Mouse (Mus musculus): ENCODE data around the gene Rdh5.

The Rdh5 gene

DNA sequence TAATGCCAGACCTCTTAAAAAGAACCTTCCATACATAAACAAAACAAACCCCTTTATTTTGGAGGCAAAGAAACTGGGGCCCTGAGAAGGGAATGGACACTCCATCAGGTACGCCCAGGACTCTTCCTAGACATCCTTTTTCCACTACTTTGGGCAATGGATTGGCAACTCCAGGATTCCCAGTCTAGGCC is at the start of gene Rdh5:
TSS of gene Rdh5 (minus strand) at position 67 of the 191 bp plus-strand sequence.
- no peak for DNase-seq

DNA sequence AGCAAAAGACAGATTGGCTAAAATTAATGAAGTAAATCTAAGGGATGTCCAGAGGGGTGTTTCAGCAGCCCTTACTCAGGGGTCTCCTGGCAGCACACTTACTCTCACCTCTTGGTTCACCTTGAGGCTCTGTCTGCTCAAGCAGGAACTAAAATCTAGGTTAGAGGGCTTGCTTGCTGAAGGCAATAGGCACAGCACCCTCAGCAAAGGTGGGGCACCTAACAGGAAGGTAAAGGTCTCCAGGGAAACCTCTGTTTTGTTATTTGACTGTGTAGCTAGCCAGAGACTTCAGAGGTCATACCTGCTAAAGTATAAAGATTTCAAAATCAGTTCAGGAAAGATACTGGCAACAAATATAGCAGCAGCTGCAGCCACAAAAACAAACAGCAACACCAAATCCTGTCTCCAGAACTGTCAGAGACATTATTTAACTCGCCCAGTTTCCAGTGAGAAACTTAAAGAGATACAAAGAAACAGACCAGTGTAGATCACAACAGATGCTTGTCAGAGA is 48.1 kb upstream of the Rdh5 start:
- DNase-seq, result no peak

DNA sequence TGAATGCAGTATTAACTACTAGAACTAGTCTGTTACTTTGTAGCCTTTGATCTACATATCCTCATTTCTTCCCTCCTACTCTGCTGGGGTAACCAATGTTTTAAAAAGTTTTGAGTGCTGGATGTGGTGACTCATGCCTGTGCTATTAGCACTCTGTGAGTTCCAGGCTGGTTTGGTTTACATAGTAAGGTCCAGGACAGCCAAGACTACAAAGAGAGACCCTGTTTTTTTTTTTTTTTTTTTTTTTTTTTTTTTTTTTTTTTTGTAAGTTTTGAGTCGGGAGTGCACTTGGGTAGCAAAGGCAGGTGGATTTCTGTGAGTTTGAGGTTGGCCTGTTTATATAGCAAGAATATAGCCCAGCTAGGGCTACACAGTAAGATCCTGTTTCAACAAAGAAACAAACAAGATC is 45.7 kb upstream of the Rdh5 start:
- DNase-seq, result no peak

DNA sequence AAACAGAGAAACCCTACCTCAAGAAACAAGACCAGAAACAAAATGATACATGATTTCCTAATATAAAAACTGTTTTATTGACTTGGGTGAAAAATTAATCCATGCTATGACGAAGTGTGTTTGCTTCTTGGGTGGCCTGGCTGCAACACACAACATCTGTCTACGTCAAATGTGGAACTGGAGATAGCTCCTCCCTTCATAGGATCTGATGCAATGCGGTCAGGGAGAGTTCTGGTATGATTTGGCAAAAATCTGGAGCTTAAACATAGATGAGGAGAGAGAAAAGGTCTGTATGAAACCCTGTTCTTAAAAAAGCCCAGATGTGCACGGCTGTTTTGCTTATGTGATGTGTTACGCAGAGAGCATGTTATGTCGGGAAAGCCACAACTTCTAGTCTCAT is 43.2 kb upstream of the Rdh5 start:
- no peak for DNase-seq

DNA sequence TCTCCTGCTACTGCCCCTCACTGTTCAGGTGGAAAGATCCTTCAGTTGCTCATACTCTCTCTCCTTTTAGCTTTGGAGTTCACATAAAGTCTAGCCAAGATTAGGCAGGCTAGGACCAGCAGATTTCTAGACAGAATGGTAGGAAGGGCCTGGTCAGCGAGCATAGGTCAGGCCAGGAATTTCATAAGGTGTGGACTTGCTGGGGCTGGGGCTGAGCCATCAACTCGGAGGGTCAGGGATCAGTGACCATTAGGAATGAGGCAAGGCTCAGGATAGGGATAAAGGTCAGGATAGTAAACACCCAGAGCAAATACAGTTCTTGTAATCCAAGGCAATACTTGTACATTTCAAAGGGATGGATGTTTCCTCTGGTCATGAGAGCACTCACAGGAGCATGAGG is 42.3 kb upstream of the Rdh5 start:
- DNase-seq, result no peak

DNA sequence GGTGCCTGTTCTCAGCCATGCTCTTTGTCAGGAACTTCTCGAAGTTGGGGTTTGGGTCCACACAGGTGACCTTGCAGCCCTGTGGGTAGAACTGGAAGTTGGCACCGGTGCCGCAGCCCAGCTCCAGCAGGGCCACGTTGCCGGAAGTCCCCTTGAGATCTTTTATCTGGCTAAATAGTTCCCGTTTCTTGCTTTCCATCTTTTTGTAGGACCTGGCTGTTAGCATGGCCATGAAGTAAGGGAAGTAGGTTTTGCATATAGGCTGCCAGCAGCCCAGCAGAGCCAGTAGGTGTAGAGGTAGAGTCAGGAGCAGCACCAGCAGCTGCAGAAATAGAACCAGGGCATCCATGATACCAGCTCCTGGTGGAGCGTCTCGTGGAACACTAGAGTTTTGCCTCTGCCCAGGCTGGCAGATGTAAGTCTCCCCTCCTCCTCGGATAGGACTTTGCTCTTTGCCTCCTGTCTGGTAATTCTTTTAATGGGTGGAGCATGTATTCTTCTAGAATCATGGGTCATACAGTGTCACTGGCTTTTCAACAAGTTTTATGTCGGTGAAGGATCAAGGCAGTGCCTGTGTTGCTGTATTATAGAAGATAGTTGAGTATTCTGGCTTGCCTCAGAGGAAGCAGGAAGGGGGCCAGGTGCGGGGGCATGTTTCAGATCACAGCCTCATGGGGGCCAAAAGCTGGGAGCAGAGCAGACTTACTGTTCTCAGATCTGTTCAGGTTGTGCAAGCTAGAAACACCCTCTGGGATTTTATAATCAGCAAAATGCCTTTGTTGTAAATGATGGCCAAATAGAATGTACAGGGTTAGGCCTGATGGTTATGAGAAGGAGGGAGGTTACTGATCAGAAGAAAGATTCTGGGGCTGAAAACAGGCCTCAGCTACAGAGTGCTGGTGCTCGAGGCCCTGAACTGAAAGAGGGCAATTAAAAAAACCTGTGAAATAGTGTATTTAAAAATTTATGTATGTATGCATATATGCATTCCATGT is 38.2 kb upstream of the Rdh5 start, which contains the start of gene Mettl7b:
TSS of gene Mettl7b (minus strand) at position 399 of the 995 bp plus-strand sequence.
- no peak for DNase-seq

DNA sequence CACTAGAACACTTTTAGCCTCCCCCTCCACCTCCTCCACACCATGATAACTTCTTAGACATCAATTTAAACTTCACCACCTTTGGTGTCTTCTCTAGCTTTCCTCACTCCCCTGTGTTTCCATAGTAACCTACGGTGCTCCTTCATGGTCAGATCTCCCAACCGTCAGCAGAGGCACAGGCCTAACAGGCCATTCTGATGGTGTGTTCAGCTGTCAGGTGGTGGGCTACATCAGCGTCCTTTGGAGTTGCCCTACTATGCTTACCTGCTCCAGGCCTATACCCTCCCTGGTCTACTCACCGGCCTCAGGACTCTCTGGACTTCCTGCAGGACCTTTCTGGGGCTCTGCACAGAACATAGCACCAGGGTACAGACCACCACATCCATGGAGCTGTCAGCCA is 37.5 kb upstream of the Rdh5 start:
- DNase-seq, result no peak

DNA sequence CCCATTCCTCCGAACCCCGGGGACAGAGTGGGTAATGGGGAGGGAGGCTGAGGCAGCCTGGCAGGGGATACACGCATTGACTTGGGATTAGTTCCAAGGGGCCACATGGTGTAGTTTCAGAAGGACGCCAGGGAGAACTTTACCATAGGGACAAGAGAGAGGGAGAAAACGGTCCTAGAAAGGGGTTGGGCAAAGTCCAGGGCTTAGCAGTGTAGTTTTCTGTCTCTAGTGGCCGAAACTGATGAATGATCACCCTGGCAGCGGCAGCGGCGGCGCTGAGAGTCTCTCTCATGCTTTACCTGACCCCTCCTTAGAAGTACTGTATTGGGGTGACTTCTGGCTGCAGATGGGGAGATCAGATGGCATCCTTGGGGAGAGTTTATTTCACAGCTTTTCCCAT is 35.7 kb upstream of the Rdh5 start:
- no peak for DNase-seq

DNA sequence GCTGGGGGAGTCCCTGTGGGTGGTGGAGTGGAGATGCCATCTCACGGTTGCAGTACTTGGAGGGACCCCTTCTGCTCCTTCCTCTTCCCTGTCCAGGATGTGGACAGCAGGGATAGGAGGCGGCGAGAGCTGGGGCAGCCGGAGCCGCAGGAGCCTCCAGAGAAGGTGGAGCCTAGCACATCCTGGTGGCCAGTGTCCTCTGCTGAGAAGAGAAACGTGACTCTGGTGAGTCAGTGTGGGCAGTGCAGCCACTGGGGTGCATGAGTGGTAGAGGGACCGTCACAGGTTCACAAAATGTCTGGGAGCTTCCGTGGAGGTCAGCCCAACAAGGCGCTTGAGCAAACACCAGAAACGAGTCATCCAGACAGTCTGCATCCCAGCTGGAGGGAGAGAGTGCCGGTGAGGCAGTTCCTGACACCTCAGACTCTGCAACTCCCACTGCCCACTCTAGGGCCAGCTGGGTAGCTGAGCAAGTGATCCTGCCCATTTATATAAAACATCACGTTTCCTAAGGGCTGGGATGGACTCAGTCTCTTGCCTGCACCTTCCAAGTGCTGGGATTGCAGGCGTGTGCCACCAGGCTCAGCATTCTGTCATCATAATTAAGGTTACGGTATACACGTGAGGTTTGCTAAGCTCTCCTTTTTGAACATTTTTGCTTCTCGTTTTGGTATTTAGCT is 27.7 kb upstream of the Rdh5 start:
- no peak for DNase-seq

DNA sequence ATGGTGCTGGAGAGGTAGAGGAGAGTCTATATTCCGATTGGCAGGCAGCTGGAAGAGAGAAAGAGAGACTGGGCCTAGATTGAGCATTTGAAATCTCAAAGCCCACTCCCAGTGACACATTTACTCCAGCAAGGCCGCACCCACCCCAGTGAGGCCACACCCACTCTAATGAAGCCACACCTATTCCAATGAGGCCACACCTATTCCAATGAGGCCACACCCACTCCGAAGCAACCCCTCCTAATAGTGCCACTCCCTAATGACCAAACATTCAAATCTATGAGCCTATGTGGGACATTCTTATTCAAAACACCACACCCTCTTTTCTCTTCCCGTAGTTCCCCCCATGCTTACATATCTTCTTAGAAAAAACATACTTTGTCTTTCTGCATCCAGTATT is 24.8 kb upstream of the Rdh5 start:
- DNase-seq, result no peak

DNA sequence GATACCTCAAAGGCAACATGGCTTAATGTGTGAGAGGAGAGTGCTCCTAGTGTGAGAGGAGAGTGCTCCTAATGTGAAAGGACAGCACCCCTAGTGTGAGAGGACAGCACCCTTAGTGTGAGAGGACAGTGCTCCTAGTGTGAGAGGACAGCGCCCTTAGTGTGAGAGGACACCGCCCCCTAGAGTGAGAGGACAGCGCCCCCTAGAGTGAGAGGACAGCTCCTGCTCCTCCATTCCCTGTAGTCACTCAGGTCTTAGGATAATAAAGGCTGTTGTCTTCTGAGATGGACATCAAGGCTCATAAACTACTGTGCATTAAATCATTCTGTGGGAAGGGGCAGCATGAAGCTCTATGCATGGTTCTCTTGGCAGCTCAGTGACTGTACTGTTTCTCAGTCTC is 23.0 kb upstream of the Rdh5 start:
- DNase-seq, result no peak

DNA sequence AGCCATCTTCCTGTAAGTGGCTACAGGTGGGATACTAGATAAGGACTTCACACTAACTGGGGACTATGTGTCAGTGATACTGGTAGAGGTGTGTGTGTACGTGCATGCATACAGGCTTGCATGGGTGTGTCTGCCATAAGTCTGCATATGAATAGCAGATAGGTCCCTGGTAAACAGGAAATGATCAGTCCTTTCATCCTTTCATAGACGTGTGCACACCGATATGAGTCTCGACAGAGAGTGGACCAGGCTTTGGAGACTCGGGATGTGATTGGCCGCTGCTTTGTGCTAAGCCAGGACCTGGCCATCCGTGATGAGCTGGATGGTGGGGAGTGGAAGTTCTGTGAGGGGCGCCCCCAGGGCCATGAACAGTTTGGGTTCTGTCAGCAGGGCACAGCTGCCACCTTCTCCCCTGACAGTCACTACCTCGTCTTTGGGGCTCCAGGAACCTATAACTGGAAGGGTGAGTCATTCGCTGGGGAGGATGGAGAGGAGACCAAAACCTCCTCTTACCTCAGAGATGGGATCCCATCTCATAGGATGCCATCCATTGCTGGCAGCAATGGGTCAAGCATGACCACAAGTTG is 17.9 kb upstream of the Rdh5 start:
- no peak for DNase-seq

DNA sequence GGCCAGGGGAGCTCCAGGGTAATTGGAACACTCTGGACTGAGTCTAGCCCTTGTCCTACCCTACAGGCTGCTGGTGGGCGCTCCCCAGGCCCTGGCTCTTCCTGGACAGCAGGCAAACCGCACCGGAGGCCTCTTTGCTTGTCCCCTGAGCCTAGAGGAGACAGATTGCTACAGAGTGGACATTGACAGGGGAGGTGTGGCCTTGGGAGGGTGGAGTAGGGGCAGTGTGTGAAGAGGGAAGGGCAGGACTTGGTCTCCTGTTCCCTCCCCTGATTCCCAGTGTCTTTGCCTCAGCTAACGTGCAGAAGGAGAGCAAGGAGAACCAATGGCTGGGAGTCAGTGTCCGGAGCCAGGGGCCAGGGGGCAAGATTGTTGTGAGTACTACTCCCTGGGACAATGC is 16.3 kb upstream of the Rdh5 start:
- no peak for DNase-seq

DNA sequence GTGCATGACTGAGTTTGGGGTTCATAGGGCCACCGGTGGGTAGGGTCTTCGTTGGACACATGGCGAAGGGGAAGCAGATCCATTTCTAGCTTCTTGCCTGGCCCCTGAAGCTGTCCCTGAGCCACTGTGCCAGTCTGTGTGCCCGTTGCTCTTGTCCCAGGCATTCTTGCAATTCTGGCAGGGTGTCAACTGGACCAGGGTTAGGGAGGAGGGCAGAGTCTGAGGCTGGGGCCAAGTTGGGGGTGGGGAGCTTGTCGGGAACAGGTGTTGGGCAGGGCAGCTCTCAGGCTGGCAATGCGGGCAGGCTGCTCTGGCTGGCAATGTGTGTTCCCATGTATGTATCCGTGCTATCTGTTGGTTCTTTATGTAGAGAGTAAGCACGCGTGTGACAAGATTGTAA is 15.8 kb upstream of the Rdh5 start:
- no peak for DNase-seq

DNA sequence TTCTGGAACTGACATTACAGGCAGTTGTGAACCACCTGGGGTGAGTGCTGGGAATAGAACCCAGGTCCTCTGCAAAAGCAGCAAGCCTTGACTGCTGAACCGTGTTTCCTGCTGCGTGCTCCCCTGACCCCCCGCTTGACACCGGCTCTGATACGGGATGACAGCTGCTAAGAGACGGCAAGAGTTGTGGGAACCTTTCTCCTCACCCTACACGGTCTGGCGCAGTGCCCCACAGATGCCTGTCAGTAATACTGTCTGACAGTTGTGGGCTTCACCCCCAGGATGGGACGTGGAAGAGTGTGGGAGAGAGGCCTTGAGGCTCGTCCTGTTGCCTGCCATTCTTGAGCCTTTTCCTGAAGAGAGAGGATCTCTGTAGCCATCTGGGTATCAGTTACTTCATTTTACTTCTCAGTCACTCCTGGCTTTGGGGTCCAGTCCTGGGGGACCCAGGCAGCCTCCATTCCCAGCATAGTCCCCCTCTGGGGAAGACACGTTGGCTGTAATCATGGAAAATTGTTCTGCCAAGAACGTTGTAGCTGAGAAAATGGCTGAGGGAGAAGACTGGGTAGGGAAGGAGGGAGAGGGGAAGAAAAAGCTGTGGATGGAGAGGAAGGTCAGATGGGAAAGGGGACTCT is 15.2 kb upstream of the Rdh5 start:
- DNase-seq, result no peak

DNA sequence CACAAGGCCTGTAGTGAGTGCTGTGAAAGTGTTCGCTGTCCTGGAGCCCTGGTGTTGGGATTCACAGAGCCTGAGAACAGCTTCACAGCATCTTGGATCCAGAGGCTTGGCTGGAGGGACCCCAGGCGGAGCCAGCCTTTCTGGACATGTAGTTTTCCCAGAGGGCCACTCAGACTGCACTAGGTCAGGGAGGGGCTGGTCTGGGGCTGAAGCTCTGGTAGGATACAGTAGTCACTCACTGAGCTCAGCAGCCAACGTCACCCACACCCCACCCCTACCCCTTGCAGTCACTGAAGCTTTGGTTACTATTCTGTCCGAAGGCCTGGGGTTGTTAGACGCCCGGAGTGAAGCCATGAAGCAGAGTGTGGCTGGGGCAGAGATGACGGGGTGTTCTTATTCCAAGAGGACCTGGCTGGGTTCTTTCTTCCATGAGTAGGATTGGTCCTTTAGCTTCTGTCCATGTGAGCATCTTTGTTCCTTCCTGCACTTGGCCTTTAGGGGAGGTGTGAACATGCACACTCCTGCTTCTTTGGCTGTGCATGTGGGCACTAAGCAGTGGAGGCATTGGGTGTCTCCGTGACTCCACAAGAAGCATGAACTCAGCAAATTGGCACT is 13.2 kb upstream of the Rdh5 start:
- no peak for DNase-seq

DNA sequence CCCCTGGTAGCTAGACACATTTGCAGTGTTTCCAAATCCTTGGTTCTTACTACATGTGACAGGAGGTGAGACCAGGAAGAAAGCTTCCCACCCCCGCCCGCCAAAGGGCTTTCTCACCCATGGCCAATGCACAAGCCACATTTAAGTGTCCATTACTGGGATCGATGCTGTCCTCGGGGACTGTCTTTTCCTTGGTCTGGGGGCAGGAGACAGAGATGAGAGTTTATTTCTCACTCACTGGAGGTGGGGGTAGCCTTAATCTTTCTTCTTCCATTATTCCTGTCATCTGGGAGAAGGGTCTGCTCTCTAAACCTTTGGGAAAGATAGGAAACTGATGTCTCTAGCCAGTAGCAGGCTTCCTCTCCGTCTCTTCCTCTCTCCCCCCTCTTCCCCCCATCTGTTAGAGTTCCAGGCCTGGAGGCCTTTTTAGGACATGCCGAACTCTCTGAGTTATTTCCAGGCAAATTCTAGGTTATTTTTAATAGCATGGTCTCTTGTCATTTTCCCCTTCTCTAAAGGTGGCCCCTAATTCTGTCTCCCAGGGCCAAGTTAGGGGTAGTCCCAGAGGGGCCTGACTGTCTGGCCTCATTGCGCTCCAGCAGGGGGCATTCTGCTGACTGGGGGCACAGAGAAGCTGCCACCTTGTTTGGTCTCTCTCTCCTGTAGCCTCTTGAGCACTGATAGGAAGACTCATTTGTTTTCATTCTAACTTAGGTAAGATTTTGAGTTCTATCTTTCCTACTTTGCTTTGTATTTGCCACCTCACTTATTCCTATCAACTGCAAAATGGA is 12.5 kb upstream of the Rdh5 start:
- DNase-seq, result no peak

DNA sequence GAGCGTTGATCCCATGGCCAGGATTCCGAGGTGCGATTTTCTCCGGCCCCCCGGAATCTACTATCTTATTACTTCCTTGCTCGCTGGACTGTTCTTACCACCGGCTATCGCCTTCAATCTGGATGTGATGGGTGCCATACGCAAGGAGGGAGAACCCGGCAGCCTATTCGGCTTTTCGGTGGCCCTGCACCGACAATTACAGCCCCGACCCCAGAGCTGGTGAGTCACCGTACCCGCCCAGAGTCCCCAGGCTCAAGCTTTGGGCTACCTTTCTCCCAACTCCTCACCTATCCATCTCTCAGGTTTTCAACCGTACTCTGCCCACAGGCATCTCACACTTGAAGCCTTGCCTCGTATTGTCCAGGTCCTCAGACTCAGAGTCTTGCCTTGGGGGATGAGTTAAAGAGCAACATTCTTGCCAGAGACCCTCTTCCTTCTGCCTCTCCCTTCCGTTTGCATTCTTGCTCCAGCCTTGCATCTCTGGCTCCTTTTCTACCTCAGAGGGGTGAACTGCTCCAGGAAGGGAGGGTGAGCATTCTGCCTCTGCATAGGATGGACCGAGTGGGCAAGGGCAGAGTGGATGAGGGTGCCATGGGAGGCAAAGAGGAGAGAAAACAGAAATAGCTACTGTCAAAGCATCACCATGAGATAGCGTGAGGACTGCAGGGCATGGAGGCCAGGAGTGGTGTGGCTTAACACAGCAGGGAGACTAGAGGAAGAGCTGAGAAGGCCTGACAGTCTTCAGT is 11.5 kb upstream of the Rdh5 start:
- DNase-seq, result no peak

DNA sequence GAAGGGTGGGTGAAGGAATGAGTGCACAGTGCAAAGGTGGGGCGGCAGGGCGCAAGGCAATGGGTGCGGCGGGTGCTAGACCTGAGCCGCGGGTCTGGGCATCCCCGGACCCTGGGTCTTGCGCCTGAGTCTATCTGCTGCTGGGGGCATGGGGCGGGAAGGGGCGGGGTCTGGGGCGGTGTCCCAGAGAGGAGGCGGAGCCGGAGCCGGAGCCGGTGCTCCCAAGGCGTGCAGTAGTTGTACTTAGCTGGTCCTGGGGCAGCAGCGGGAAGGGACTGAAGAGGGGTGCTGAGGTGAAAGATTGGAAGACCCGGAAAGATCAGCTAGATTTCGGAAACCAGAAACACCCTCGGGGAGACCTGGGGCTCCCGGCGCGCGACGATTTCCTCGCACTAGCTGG is 10.9 kb upstream of the Rdh5 start, which contains the start of gene Itga7:
TSS of gene Itga7 (plus strand) at position 245 of the 400 bp plus-strand sequence.
- DNase-seq, result no peak

DNA sequence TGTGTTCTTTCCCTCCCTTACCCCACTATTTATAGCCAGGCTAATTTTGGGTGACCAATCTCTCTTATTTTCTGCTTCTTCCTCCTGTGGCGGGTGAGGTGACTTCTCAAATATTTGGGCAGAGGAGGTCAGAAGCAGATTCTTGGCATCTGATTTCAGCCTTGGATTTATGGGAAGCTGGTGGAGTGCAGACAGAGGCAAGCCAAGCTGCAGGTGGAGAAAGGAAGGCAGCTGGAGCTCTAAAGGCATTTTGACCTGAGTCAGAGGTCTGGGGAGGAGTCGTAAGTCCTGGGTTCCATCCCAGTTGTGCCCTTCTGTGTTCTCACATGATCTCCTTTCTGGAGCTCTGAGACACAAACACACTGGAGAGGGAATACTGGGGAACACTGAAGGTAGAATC is 8.8 kb upstream of the Rdh5 start:
- DNase-seq, result no peak

DNA sequence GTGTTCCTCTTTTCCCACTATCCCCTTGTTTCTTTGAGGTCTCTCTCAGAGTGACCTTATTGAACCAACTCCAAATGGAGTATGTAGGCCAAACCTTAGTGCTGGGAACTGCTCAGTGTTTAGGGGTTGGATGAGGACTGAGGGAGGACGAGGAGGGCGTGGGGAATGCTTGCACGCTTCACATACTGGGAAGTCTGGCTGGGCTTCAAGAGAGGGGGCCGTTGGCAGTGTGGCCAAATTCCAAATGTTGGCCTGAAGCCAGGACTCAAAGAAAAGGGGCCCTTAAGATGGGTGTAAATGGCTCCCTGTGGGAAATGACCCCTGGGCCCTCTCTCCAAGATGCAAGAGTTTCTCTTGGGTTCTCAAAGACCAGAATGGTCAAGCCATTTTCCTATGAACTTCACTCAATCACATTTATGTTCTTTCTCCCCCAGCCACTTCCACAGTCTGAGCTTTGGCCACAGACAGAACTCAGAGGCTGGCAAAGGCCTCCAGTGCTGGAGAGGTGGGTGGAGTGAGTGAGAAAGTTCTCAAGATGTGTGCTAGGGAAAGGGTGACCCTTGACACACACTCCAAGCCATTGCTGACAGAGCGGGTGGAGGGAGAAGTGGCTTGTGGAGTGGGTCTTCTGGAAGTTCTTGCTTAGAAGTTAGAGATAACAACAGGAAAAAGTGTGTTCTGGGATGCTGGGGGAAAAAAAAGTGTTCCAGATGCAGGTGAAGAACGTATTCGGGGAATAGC is 7.1 kb upstream of the Rdh5 start:
- no peak for DNase-seq

Measured in right cerebral cortex, postnatal 14 days (tissue).